Mouse (Mus musculus) layer of hippocampus, adult 18-20 months (tissue): ENCODE results near the gene Gpx1. TPM values are rescaled to one million over a fixed set of nuclear protein-coding genes. Genes with fewer than 3 reads are reported as not detected.

Source experiments
- total RNA-seq, 2 experiments: library from RNA; stranded (reverse); gene quantifications; 2 replicates each; pipeline ENCODE4 v1.2.3; 2021

The Gpx1 gene
- total RNA-seq, 2 experiments from 2014 or later, result 58.5 to 70.8 TPM

Other genes with a start within 250 kb of the Gpx1 start
- gene Apeh, start 244.3 kb upstream of the Gpx1 start, total RNA-seq, result 10 to 100 TPM; 27.0 to 35.7 TPM
- gene Bsn, start 148.5 kb upstream of the Gpx1 start, total RNA-seq, result 100 to 1,000 TPM; 228 to 231 TPM
- gene Dag1, start 74.9 kb upstream of the Gpx1 start, total RNA-seq, result 10 to 100 TPM; 73.4 to 75.4 TPM
- gene Nicn1, start 48.5 kb upstream of the Gpx1 start, total RNA-seq, result 100 to 1,000 TPM; 114 to 116 TPM
- gene Amt, start 42.0 kb upstream of the Gpx1 start, total RNA-seq, result 10 to 100 TPM; 30.2 to 33.0 TPM
- gene Rhoa, start 32.8 kb upstream of the Gpx1 start, total RNA-seq, result 100 to 1,000 TPM; 163 to 172 TPM
- 10 to 100 TPM; 29.9 to 31.3 TPM for gene Tcta, start 32.7 kb upstream of the Gpx1 start, total RNA-seq
- gene Usp4, start 8.9 kb downstream of the Gpx1 start, total RNA-seq, result 100 to 1,000 TPM; 102 to 105 TPM
- gene 1700102P08Rik, start 53.9 kb downstream of the Gpx1 start, total RNA-seq, result 1 to 10 TPM; 2.3 to 2.5 TPM
- gene Ccdc36, start 89.6 kb downstream of the Gpx1 start, total RNA-seq, result not detected
- gene BC048562, start 97.6 kb downstream of the Gpx1 start, total RNA-seq, result not detected
- 10 to 100 TPM; 34.7 to 40.2 TPM for gene Ccdc71, start 121.6 kb downstream of the Gpx1 start, total RNA-seq
- 10 to 100 TPM; 18.8 to 19.6 TPM for gene Klhdc8b, start 122.7 kb downstream of the Gpx1 start, total RNA-seq
- gene Lamb2, start 140.8 kb downstream of the Gpx1 start, total RNA-seq, result 10 to 100 TPM; 27.5 to 29.5 TPM
- 100 to 1,000 TPM; 145 to 154 TPM for gene Usp19, start 151.7 kb downstream of the Gpx1 start, total RNA-seq
- gene Qars, start 168.8 kb downstream of the Gpx1 start, total RNA-seq, result 10 to 100 TPM; 74.4 to 83.4 TPM
- 100 to 1,000 TPM; 143 to 150 TPM for gene Qrich1, start 177.9 kb downstream of the Gpx1 start, total RNA-seq
- 10 to 100 TPM; 56.6 to 64.5 TPM for gene Impdh2, start 221.4 kb downstream of the Gpx1 start, total RNA-seq
- gene Ndufaf3, start 228.5 kb downstream of the Gpx1 start, total RNA-seq, result 10 to 100 TPM; 73.5 to 75.0 TPM
- gene Dalrd3, start 231.0 kb downstream of the Gpx1 start, total RNA-seq, result 100 to 1,000 TPM in 1 of 2 experiments, 10 to 100 TPM in 1; 95.0 to 105 TPM
- gene Wdr6, start 239.8 kb downstream of the Gpx1 start, total RNA-seq, result 100 to 1,000 TPM; 112 to 123 TPM